Mouse (Mus musculus) brain, embryonic 14.5 days (tissue): ENCODE measurements around the gene Apaf1.

Experiments used
- CTCF ChIP-seq: fragments of 200-500 bp; IDR thresholded peaks from 2 replicates; pipeline ENCODE4 v1.5.1; 2012; ENCODE audit warnings: inconsistent platforms, mild to moderate bottlenecking, moderate library complexity, borderline replicate concordance; ENCODE audit not compliant: insufficient read depth, insufficient read length; ENCODE audit errors: extremely low read depth
- POLR2A ChIP-seq: fragments of 200-500 bp; IDR thresholded peaks from 2 replicates; pipeline ENCODE4 v1.6.1; 2012; ENCODE audit warnings: mild to moderate bottlenecking, inconsistent platforms, borderline replicate concordance; ENCODE audit not compliant: poor library complexity, insufficient read depth, insufficient read length, severe bottlenecking; ENCODE audit errors: extremely low read depth

GRCm38 (mm10) chr10:91109841-91110240, 27.3 kb upstream of the Apaf1 start:
- no peak for TF ChIP-seq CTCF
- TF ChIP-seq POLR2A = no peak
